Mouse (Mus musculus) lung, adult 2 months (tissue): ENCODE results near the gene Foxi1. TPM values are rescaled to one million over a fixed set of nuclear protein-coding genes. Genes with fewer than 3 reads are reported as not detected.
"Not testable (repeated sequence)": the region's sequence is repeated elsewhere in the genome, so short reads cannot be mapped to it uniquely, and the experiment has no call there.

Experiments
- DNase-seq: peaks from one replicate; pipeline ENCODE4 v3.0.0; 2022
- H3K4me1 ChIP-seq: fragments of 200-500 bp; 2 replicates; pipeline ENCODE4 v1.6.1; 2011; ENCODE audit warnings: low read length; ENCODE audit not compliant: control insufficient read depth, insufficient read depth
- H3K4me3 ChIP-seq: fragments of 200-500 bp; replicated peaks from 2 replicates; pipeline ENCODE3; 2011; ENCODE audit warnings: low read depth, mild to moderate bottlenecking, control low read depth, low read length; ENCODE audit errors: extremely low read depth
- CTCF ChIP-seq: fragments of 200-500 bp; IDR thresholded peaks from 2 replicates; pipeline ENCODE4 v1.5.1; 2011; ENCODE audit warnings: mild to moderate bottlenecking, low read length, control low read depth; ENCODE audit not compliant: insufficient read depth
- POLR2A ChIP-seq: fragments of 200-500 bp; IDR thresholded peaks from 2 replicates; pipeline ENCODE4 v1.6.1; 2011; ENCODE audit warnings: low read depth, mild to moderate bottlenecking, control low read depth, low read length, borderline replicate concordance; ENCODE audit errors: extremely low read depth
- WGBS: fragments of 180-500 bp; shearing (Covaris S2); methylation state at CpG from one replicate; pipeline ENCODE4 v1.1.7; 2018; 5-methylcytosine and 5-hydroxymethylcytosine counted together
- polyA plus RNA-seq: library from polyadenylated mRNA; depleted of rRNA; stranded (reverse); fragments of >200 nt; gene quantifications from 2 replicates; pipeline ENCODE4 v1.2.3, GENCODE M21; 2012; rRNA removed

Gene Foxi1
- polyA plus RNA-seq, result 0.07 TPM in 1 of 2 replicates, not detected in the other

DNA sequence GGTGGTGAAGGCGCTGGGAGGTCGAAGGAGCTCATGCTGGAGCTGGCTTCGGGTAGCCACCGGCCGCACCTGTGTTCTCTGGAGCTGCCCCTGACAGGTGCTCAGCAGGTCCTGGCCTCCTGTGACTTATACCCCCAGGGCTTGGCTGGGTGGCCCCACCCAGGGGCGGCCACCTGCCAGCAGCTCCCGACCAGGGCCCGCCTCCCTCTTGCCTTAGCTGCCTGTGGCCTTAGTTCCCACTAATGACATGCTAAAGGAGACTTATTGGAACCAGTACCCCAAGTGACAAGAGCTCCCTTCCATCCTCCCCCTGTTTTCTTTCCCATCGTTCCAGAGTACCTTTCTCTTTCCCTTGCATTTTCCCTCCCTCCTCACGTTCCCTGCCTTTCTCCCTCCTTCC lies at the start of gene Foxi1:
TSS of gene Foxi1 (minus strand) at position 101 of the 400 bp plus-strand sequence.
- no peak within 1 kb of the TSS for H3K4me3 ChIP-seq
- WGBS, result 79% methylated on average over 10 of the region's 10 CpGs

DNA sequence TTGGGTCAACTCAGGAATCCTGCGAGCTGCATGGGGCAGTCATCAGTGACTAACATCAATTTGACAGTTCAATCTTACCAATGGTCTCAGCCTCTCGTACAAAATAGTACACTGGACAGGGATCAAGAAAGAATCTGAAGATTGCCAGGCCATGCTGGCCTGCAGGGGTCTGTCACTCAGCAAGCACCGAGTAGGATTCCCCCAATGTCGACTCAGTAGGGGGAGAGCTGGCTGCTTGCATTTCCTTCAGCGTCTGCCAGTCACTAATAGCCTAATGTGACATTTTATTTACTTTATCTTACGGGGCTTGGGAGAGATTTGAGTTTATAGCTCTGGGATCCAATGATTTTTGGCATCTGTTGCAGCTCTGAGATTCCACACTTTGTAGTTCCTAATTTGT lies 35.1 kb upstream of the Foxi1 start:
- no peak for DNase-seq
- WGBS, result 38% methylated on average over 6 of the region's 6 CpGs
- H3K4me1 ChIP-seq, result no peaks in the 10 kb centered on the region

More for the DNA sequence above, at the start of gene Foxi1:
- H3K4me1 ChIP-seq, result no peaks in the 10 kb centered on the region
- TF ChIP-seq POLR2A, result no peak
- DNase-seq, result no peak

GRCm38 (mm10) chr11:34240252-34240651 lies 32.4 kb upstream of the Foxi1 start:
- H3K4me1 ChIP-seq, result no peaks in the 10 kb centered on the region
- TF ChIP-seq POLR2A (no peak), CTCF (no peak)
- DNase-seq, result no peak
- whole genome bisulfite sequencing, result 96% methylated on average over 1 of the region's 1 CpGs
- no peak overlapping the region for H3K4me3 ChIP-seq

More for the DNA sequence above, 35.1 kb upstream of the Foxi1 start:
- TF ChIP-seq POLR2A (no peak), CTCF (no peak)
- H3K4me3 ChIP-seq, result no peak overlapping the region

DNA sequence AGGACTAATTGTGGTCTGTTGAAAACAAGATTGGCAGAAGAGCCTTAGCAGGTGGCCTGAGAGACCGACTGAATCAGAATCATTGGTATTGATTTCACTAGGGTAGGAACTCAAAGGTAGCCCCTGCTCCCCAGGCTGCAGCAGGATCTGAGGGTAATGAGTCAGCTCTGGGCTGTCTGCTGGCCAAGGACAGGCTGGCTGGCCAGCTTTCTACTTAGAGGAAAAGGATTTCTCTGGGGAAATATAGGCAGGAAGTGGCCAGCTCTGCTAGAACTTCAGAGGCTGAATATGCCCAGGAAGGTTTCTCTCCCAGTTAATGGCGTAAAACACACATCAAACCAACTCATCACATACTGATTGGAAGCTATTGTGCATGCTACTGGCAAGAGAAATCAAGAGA lies 31.8 kb upstream of the Foxi1 start:
- 77% methylated on average over 2 of the region's 2 CpGs for WGBS
- no peak for DNase-seq

DNA sequence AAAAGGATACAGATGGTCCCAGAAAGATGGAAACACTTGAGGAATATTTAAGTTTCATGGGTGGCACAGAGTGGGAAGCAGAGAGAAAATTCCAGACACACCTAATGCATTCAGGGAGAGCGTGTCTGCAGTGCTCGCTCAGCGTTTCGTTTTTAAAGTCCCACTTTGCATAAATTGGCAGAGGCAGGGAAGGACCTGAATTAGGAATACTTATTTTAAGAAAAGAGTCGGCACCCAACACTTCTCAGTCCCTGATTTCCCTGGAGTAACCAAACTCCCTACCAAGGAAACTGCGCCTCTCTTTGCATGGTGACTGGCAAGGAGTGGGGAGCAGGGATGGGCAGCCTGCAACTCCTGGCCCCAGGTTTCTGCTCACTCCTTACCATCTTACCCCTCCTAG lies 29.0 kb upstream of the Foxi1 start:
- H3K4me1 ChIP-seq, result no peaks in the 10 kb centered on the region
- 82% methylated on average over 6 of the region's 6 CpGs for WGBS
- TF ChIP-seq POLR2A (no peak), CTCF (no peak)
- no peak for DNase-seq
- no peak overlapping the region for H3K4me3 ChIP-seq

More for the DNA sequence above, 31.8 kb upstream of the Foxi1 start:
- Histone ChIP-seq H3K4me3 (no peak overlapping the region), H3K4me1 (no peaks in the 10 kb centered on the region)
- TF ChIP-seq CTCF (no peak), POLR2A (no peak)

GRCm38 (mm10) chr11:34236091-34236759 lies 28.3 kb upstream of the Foxi1 start:
- TF ChIP-seq POLR2A (no peak), CTCF (peak; percentile 43)
- no peaks in the 10 kb centered on the region for H3K4me1 ChIP-seq
- 51% methylated on average over 5 of the region's 5 CpGs for WGBS
- H3K4me3 ChIP-seq, result no peak overlapping the region
- no peak for DNase-seq

- 36% methylated on average over 6 of the region's 6 CpGs for WGBS
- H3K4me1 ChIP-seq, result no peaks in the 10 kb centered on the region
- peak; percentile 29 for DNase-seq
- TF ChIP-seq POLR2A (no peak), CTCF (peak; percentile 58)
- H3K4me3 ChIP-seq, result no peak overlapping the region
Observed at GRCm38 (mm10) chr11:34228758-34229364, 21.0 kb upstream of the Foxi1 start.

DNA sequence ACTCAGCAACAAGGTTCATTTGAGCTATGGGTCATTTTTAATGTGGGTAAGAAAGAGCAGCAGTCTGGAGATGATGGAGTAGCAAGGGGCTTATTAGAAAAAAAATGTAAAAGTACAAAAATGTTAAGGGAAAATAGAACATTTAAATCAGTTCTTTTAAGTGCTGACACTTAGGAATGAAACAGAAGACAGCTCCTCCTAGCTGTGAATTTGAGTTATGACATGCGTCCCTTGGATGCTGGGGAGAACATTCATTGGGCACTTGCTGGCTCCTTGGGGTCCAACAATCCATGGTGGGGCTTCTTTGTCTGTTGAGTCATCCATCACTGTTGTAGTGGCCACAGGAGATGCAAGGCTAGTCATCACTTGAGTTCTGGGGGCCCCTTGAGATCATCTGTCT lies 19.3 kb upstream of the Foxi1 start:
- DNase-seq, result no peak
- Histone ChIP-seq H3K4me3 (no peak overlapping the region), H3K4me1 (no peaks in the 10 kb centered on the region)
- TF ChIP-seq POLR2A (no peak), CTCF (no peak)
- 58% methylated on average over 1 of the region's 1 CpGs for WGBS

DNA sequence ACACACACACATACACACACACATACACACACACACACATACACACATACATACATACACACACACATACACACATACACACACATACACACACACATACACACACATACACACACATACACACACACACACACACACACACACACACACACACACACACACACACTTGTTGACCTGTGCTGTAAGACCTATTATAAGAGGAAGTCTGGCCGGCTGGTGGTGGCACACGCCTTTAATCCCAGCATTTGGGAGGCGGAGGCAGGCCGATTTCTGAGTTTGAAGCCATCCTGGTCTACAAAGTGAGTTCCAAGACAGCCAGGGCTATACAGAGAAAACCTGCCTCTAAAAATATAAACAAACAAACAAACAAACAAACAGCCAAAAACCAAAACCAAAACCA lies 12.7 kb upstream of the Foxi1 start:
- 78% methylated on average over 4 of the region's 4 CpGs for WGBS
- H3K4me1 ChIP-seq, DNase-seq, H3K4me3 ChIP-seq: not testable (repeated sequence)

- DNase-seq, result peak; percentile 27
- 19% methylated on average over 5 of the region's 5 CpGs for WGBS
- no peak for TF ChIP-seq CTCF
- no peak for TF ChIP-seq POLR2A
- no peak overlapping the region for H3K4me3 ChIP-seq
- H3K4me1 ChIP-seq, result no peaks in the 10 kb centered on the region
Observed at GRCm38 (mm10) chr11:34212853-34213252, 5.0 kb upstream of the Foxi1 start.
